Mouse (Mus musculus): Measurements from ENCODE around the gene Cpeb3. TPM values are rescaled to one million over a fixed set of nuclear protein-coding genes. Genes with fewer than 3 reads are reported as not detected.

The Cpeb3 gene
- polyA plus RNA-seq, 1 experiment from 2014 or later: 0.63 TPM

- Histone ChIP-seq H3K27me3 (ENCODE audit: insufficient read depth, low read length) (no peaks in the 10 kb centered on the region), H3K4me1 (ENCODE audit: insufficient read depth) (no peaks in the 10 kb centered on the region), H3K36me3 (ENCODE audit: insufficient read depth) (no peaks in the 10 kb centered on the region), H3K9ac (no peak overlapping the region), H3K4me2 (no peak overlapping the region), H3K9me3 (ENCODE audit: low read depth, low read length) (no peaks in the 10 kb centered on the region), H3K4me3 (ENCODE audit: low read depth, low read length) (no peak overlapping the region), H3K27ac (ENCODE audit: low read depth) (no peak overlapping the region)
- no peak for TF ChIP-seq CTCF (IDR thresholded peaks at IDR 0.05; ENCODE audit: low read depth)
- 39% methylated on average over 1 of the region's 1 CpGs for WGBS
- ATAC-seq (ENCODE audit: insufficient read depth) (no peak), DNase-seq (no peak)
Measured at GRCm38 (mm10) chr19:37110494-37110893, 97.9 kb downstream of the Cpeb3 start.

- Histone ChIP-seq H3K36me3 (ENCODE audit: insufficient read depth) (no peaks in the 10 kb centered on the region), H3K9me3 (ENCODE audit: low read depth, low read length) (no peaks in the 10 kb centered on the region), H3K27me3 (ENCODE audit: insufficient read depth, low read length) (no peaks in the 10 kb centered on the region), H3K4me1 (ENCODE audit: insufficient read depth) (no peaks in the 10 kb centered on the region), H3K9ac (no peak overlapping the region), H3K4me3 (ENCODE audit: low read depth, low read length) (no peak overlapping the region), H3K4me2 (no peak overlapping the region), H3K27ac (ENCODE audit: low read depth) (no peak overlapping the region)
- no peak for TF ChIP-seq CTCF (IDR thresholded peaks at IDR 0.05; ENCODE audit: low read depth)
- ATAC-seq (ENCODE audit: insufficient read depth) (no peak), DNase-seq (no peak)
- 79% methylated on average over 4 of the region's 4 CpGs for WGBS
Measured at GRCm38 (mm10) chr19:37109853-37110252, 98.5 kb downstream of the Cpeb3 start.

GRCm38 (mm10) chr19:37100689-37101088, 107.7 kb downstream of the Cpeb3 start:
- no peaks in the 10 kb centered on the region for H3K9me3 ChIP-seq (ENCODE audit: low read depth, low read length)
- H3K4me3 ChIP-seq (ENCODE audit: low read depth, low read length): no peak overlapping the region
- no peaks in the 10 kb centered on the region for H3K27me3 ChIP-seq (ENCODE audit: insufficient read depth, low read length)
- 82% methylated on average over 2 of the region's 2 CpGs for WGBS
- no peak overlapping the region for H3K27ac ChIP-seq (ENCODE audit: low read depth)
- ATAC-seq (ENCODE audit: insufficient read depth) (no peak), DNase-seq (no peak)
- no peak overlapping the region for H3K9ac ChIP-seq
- TF ChIP-seq CTCF (IDR thresholded peaks at IDR 0.05; ENCODE audit: low read depth): no peak
- H3K4me1 ChIP-seq (ENCODE audit: insufficient read depth): no peaks in the 10 kb centered on the region
- H3K4me2 ChIP-seq: no peak overlapping the region
- H3K36me3 ChIP-seq (ENCODE audit: insufficient read depth): no peaks in the 10 kb centered on the region

GRCm38 (mm10) chr19:37095666-37096330, 112.6 kb downstream of the Cpeb3 start:
- H3K27ac ChIP-seq (ENCODE audit: low read depth): no peak overlapping the region
- no peak for ATAC-seq (ENCODE audit: insufficient read depth)
- H3K9ac ChIP-seq: no peak overlapping the region
- no peaks in the 10 kb centered on the region for H3K9me3 ChIP-seq (ENCODE audit: low read depth, low read length)
- no peak for DNase-seq
- no peaks in the 10 kb centered on the region for H3K36me3 ChIP-seq (ENCODE audit: insufficient read depth)
- TF ChIP-seq CTCF (IDR thresholded peaks at IDR 0.05; ENCODE audit: low read depth): no peak
- WGBS: 68% methylated on average over 4 of the region's 4 CpGs
- H3K27me3 ChIP-seq (ENCODE audit: insufficient read depth, low read length): no peaks in the 10 kb centered on the region
- H3K4me3 ChIP-seq (ENCODE audit: low read depth, low read length): no peak overlapping the region
- H3K4me2 ChIP-seq: no peak overlapping the region
- no peaks in the 10 kb centered on the region for H3K4me1 ChIP-seq (ENCODE audit: insufficient read depth)

- TF ChIP-seq CTCF (IDR thresholded peaks at IDR 0.05; ENCODE audit: low read depth): no peak
Measured at GRCm38 (mm10) chr19:37093181-37093580, 115.2 kb downstream of the Cpeb3 start.

GRCm38 (mm10) chr19:37090146-37091061, 118.0 kb downstream of the Cpeb3 start:
- no peaks in the 10 kb centered on the region for H3K9me3 ChIP-seq (ENCODE audit: low read depth, low read length)
- no peak overlapping the region for H3K4me3 ChIP-seq (ENCODE audit: low read depth, low read length)
- TF ChIP-seq CTCF (IDR thresholded peaks at IDR 0.05; ENCODE audit: low read depth): no peak
- no peaks in the 10 kb centered on the region for H3K4me1 ChIP-seq (ENCODE audit: insufficient read depth)
- H3K4me2 ChIP-seq: no peak overlapping the region
- H3K27ac ChIP-seq (ENCODE audit: low read depth): no peak overlapping the region
- H3K9ac ChIP-seq: no peak overlapping the region
- no peaks in the 10 kb centered on the region for H3K36me3 ChIP-seq (ENCODE audit: insufficient read depth)
- WGBS: 48% methylated on average over 8 of the region's 8 CpGs
- DNase-seq (no peak), ATAC-seq (ENCODE audit: insufficient read depth) (no peak)
- no peaks in the 10 kb centered on the region for H3K27me3 ChIP-seq (ENCODE audit: insufficient read depth, low read length)

More at GRCm38 (mm10) chr19:37093181-37093580, 115.2 kb downstream of the Cpeb3 start:
- WGBS: 79% methylated on average over 3 of the region's 3 CpGs
- no peak overlapping the region for H3K27ac ChIP-seq (ENCODE audit: low read depth)
- no peak overlapping the region for H3K9ac ChIP-seq
- H3K9me3 ChIP-seq (ENCODE audit: low read depth, low read length): no peaks in the 10 kb centered on the region
- no peak overlapping the region for H3K4me3 ChIP-seq (ENCODE audit: low read depth, low read length)
- no peaks in the 10 kb centered on the region for H3K27me3 ChIP-seq (ENCODE audit: insufficient read depth, low read length)
- H3K4me1 ChIP-seq (ENCODE audit: insufficient read depth): no peaks in the 10 kb centered on the region
- no peak for DNase-seq
- H3K36me3 ChIP-seq (ENCODE audit: insufficient read depth): no peaks in the 10 kb centered on the region
- no peak for ATAC-seq (ENCODE audit: insufficient read depth)
- H3K4me2 ChIP-seq: no peak overlapping the region

GRCm38 (mm10) chr19:37088043-37088748, 120.2 kb downstream of the Cpeb3 start:
- Histone ChIP-seq H3K27me3 (ENCODE audit: insufficient read depth, low read length) (no peaks in the 10 kb centered on the region), H3K4me1 (ENCODE audit: insufficient read depth) (no peaks in the 10 kb centered on the region), H3K4me2 (no peak overlapping the region), H3K4me3 (ENCODE audit: low read depth, low read length) (no peak overlapping the region), H3K9ac (no peak overlapping the region), H3K9me3 (ENCODE audit: low read depth, low read length) (no peaks in the 10 kb centered on the region), H3K36me3 (ENCODE audit: insufficient read depth) (no peaks in the 10 kb centered on the region), H3K27ac (ENCODE audit: low read depth) (no peak overlapping the region)
- no peak for TF ChIP-seq CTCF (IDR thresholded peaks at IDR 0.05; ENCODE audit: low read depth)
- ATAC-seq (ENCODE audit: insufficient read depth) (no peak), DNase-seq (no peak)
- WGBS: 84% methylated on average over 8 of the region's 8 CpGs

Data from lung, embryonic 14.5 days (tissue).